Mouse (Mus musculus) megakaryocyte, embryonic 14.5 days (primary cell): ENCODE data around the gene Slc7a14.

Experiments used
- FLI1 ChIP-seq: IDR thresholded peaks from 2 replicates; pipeline ENCODE4 v1.6.1; 2012; ENCODE audit warnings: low read length, inconsistent platforms, mixed read lengths
- GATA1 ChIP-seq: IDR thresholded peaks from 3 replicates; pipeline ENCODE4 v1.6.1; 2012; ENCODE audit warnings: mixed read lengths, low read length, inconsistent platforms, borderline replicate concordance

DNA sequence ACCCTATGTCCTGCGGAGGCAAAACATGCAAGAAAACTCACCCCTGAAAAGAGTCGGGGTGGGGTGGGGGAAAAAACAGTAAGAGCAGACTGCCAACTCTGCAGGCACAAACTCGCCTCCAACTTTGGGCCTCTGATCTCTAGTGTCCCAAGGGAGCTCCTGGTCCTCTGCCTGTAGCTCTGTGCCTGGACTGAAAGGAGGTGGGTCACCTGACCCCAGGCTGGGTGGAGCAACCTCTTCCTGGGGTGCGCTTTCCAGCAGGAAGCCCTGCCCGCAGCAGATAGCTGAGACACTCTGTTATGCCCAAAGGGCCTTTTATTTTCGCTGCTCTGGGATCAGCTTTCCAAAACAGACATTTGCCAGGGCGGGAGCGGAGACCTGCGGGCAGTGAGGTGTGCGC, 92.7 kb downstream of the Slc7a14 start:
- TF ChIP-seq FLI1 (no peak), GATA1 (no peak)
